Mouse (Mus musculus): ENCODE data around the gene Cdca4. TPM values are rescaled to one million over a fixed set of nuclear protein-coding genes. Genes with fewer than 3 reads are reported as not detected.

Cdca4 gene
- polyA plus RNA-seq, 1 experiment from 2014 or later, result 82.7 TPM

GRCm38 (mm10) chr12:112868178-112869087 is 39.2 kb upstream of the Cdca4 start, which contains the start of gene Gpr132:
Gene Gpr132 (minus strand): TSS chr12:112868228.
- 65% methylated on average over 13 of the region's 13 CpGs for WGBS
- peaks cover 37% of the 10 kb centered on the region for H3K27me3 ChIP-seq
- peaks cover 4% of the 10 kb centered on the region; the same call in 1 of the 2 replicates for H3K4me1 ChIP-seq (replicated peaks)
- no peak within 1 kb of the TSS for H3K9ac ChIP-seq (replicated peaks)
- no peak for ATAC-seq
- no peak within 1 kb of the TSS for H3K4me3 ChIP-seq (replicated peaks)
- H3K9me3 ChIP-seq, result no peaks in the 10 kb centered on the region
- no peak within 1 kb of the TSS for H3K27ac ChIP-seq
- no peaks in the 10 kb centered on the region for H3K36me3 ChIP-seq
- H3K4me2 ChIP-seq (replicated peaks), result no peak within 1 kb of the TSS

- Histone ChIP-seq H3K4me1 (replicated peaks) (peaks cover 4% of the 10 kb centered on the region; the same call in 1 of the 2 replicates), H3K4me3 (replicated peaks) (no peak overlapping the region), H3K36me3 (no peaks in the 10 kb centered on the region), H3K4me2 (replicated peaks) (no peak overlapping the region), H3K9ac (replicated peaks) (no peak overlapping the region), H3K9me3 (no peaks in the 10 kb centered on the region), H3K27ac (no peak overlapping the region), H3K27me3 (peaks cover 25% of the 10 kb centered on the region)
- ATAC-seq, result no peak
- WGBS, result 87% methylated on average over 7 of the region's 7 CpGs
These were observed 38.0 kb upstream of the Cdca4 start for GRCm38 (mm10) chr12:112867106-112867674.

- Histone ChIP-seq H3K9ac (replicated peaks) (no peak overlapping the region), H3K9me3 (no peaks in the 10 kb centered on the region), H3K27me3 (peaks cover 19% of the 10 kb centered on the region), H3K27ac (no peak overlapping the region), H3K36me3 (no peaks in the 10 kb centered on the region), H3K4me2 (replicated peaks) (no peak overlapping the region), H3K4me3 (replicated peaks) (no peak overlapping the region), H3K4me1 (replicated peaks) (peaks cover 4% of the 10 kb centered on the region; the same call in 1 of the 2 replicates)
- 76% methylated on average over 8 of the region's 8 CpGs for WGBS
- ATAC-seq, result no peak
These were observed 37.4 kb upstream of the Cdca4 start for GRCm38 (mm10) chr12:112866467-112867080.

- peaks cover 5% of the 10 kb centered on the region for H3K27me3 ChIP-seq
- no peak overlapping the region for H3K9ac ChIP-seq (replicated peaks)
- WGBS, result 88% methylated on average over 7 of the region's 7 CpGs
- H3K4me1 ChIP-seq (replicated peaks), result peaks cover 3% of the 10 kb centered on the region; the same call in 1 of the 2 replicates
- H3K36me3 ChIP-seq, result no peaks in the 10 kb centered on the region
- no peak overlapping the region for H3K27ac ChIP-seq
- no peak overlapping the region for H3K4me3 ChIP-seq (replicated peaks)
- H3K9me3 ChIP-seq, result no peaks in the 10 kb centered on the region
- no peak overlapping the region for H3K4me2 ChIP-seq (replicated peaks)
- no peak for ATAC-seq
These were observed 35.6 kb upstream of the Cdca4 start for GRCm38 (mm10) chr12:112864804-112865203.

GRCm38 (mm10) chr12:112861911-112862321 is 32.7 kb upstream of the Cdca4 start:
- no peak overlapping the region for H3K9ac ChIP-seq (replicated peaks)
- H3K4me1 ChIP-seq (replicated peaks), result no peaks in the 10 kb centered on the region
- no peak for ATAC-seq
- no peak overlapping the region for H3K27ac ChIP-seq
- H3K9me3 ChIP-seq, result no peaks in the 10 kb centered on the region
- no peak overlapping the region for H3K4me2 ChIP-seq (replicated peaks)
- H3K27me3 ChIP-seq, result no peaks in the 10 kb centered on the region
- WGBS, result 64% methylated on average over 9 of the region's 9 CpGs
- H3K4me3 ChIP-seq (replicated peaks), result no peak overlapping the region
- no peaks in the 10 kb centered on the region for H3K36me3 ChIP-seq

- H3K4me3 ChIP-seq (replicated peaks), result no peak overlapping the region
- no peaks in the 10 kb centered on the region for H3K36me3 ChIP-seq
- no peak overlapping the region for H3K27ac ChIP-seq
- H3K9me3 ChIP-seq, result no peaks in the 10 kb centered on the region
- 83% methylated on average over 7 of the region's 7 CpGs for WGBS
- H3K9ac ChIP-seq (replicated peaks), result no peak overlapping the region
- no peaks in the 10 kb centered on the region for H3K27me3 ChIP-seq
- no peaks in the 10 kb centered on the region for H3K4me1 ChIP-seq (replicated peaks)
- H3K4me2 ChIP-seq (replicated peaks), result no peak overlapping the region
- ATAC-seq, result peak; percentile 34; the same call in 1 of the 2 replicates
These were observed 31.5 kb upstream of the Cdca4 start for GRCm38 (mm10) chr12:112860765-112861164.

GRCm38 (mm10) chr12:112859930-112860329 is 30.7 kb upstream of the Cdca4 start:
- no peak for ATAC-seq
- 82% methylated on average over 8 of the region's 8 CpGs for WGBS
- H3K9me3 ChIP-seq, result no peaks in the 10 kb centered on the region
- no peaks in the 10 kb centered on the region for H3K27me3 ChIP-seq
- H3K4me1 ChIP-seq (replicated peaks), result no peaks in the 10 kb centered on the region
- H3K4me3 ChIP-seq (replicated peaks), result no peak overlapping the region
- no peak overlapping the region for H3K9ac ChIP-seq (replicated peaks)
- H3K27ac ChIP-seq, result no peak overlapping the region
- no peaks in the 10 kb centered on the region for H3K36me3 ChIP-seq
- H3K4me2 ChIP-seq (replicated peaks), result no peak overlapping the region

GRCm38 (mm10) chr12:112858581-112859336 is 29.5 kb upstream of the Cdca4 start:
- Histone ChIP-seq H3K4me1 (replicated peaks) (no peaks in the 10 kb centered on the region), H3K9me3 (no peaks in the 10 kb centered on the region), H3K27ac (no peak overlapping the region), H3K4me3 (replicated peaks) (no peak overlapping the region), H3K36me3 (no peaks in the 10 kb centered on the region), H3K9ac (replicated peaks) (no peak overlapping the region), H3K4me2 (replicated peaks) (no peak overlapping the region), H3K27me3 (no peaks in the 10 kb centered on the region)
- no peak for ATAC-seq
- 90% methylated on average over 9 of the region's 9 CpGs for WGBS

GRCm38 (mm10) chr12:112857021-112857925 is 28.1 kb upstream of the Cdca4 start:
- Histone ChIP-seq H3K27ac (no peak overlapping the region), H3K9ac (replicated peaks) (no peak overlapping the region), H3K4me3 (replicated peaks) (no peak overlapping the region), H3K27me3 (no peaks in the 10 kb centered on the region), H3K4me1 (replicated peaks) (no peaks in the 10 kb centered on the region), H3K36me3 (no peaks in the 10 kb centered on the region), H3K9me3 (no peaks in the 10 kb centered on the region), H3K4me2 (replicated peaks) (no peak overlapping the region)
- no peak for ATAC-seq
- WGBS, result 70% methylated on average over 9 of the region's 9 CpGs

- Histone ChIP-seq H3K36me3 (no peaks in the 10 kb centered on the region), H3K4me2 (replicated peaks) (no peak overlapping the region), H3K9ac (replicated peaks) (no peak overlapping the region), H3K27ac (no peak overlapping the region), H3K9me3 (no peaks in the 10 kb centered on the region), H3K4me3 (replicated peaks) (no peak overlapping the region), H3K4me1 (replicated peaks) (no peaks in the 10 kb centered on the region), H3K27me3 (no peaks in the 10 kb centered on the region)
- ATAC-seq, result no peak
- 91% methylated on average over 3 of the region's 3 CpGs for WGBS
These were observed 27.1 kb upstream of the Cdca4 start for GRCm38 (mm10) chr12:112856338-112856737.
